Mouse (Mus musculus): ENCODE data around the gene Zfp451.

DNA sequence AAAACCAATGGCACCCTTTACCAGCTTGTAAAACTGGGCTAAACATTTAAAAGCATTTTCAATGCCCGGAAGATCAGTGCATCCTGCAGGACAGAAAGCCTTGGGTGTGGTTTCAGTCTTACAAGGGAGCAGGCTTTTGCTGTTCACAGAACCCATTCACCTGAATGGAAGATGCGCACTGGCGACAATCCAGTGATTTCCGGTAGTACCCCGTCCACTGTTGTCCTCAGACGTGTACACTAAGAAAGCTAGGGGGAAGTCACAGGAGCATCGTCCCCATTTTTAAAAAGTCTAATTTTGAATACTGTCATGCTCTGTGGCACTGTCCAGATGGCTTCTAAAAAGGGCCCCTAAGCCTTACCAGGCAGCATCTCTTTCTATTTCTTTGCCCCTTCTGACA, 58.6 kb downstream of the Zfp451 start:
- TF ChIP-seq CTCF (IDR thresholded peaks at IDR 0.05; ENCODE audit: borderline replicate concordance, extremely low read depth, insufficient read depth, insufficient read length) (no peak), POLR2A (IDR thresholded peaks at IDR 0.05; ENCODE audit: borderline replicate concordance, extremely low read depth, insufficient read depth, insufficient read length, poor library complexity, severe bottlenecking) (no peak)
